Mouse (Mus musculus) cerebellum, adult 2 months (tissue): ENCODE data around the gene Mpp4. TPM values are rescaled to one million over a fixed set of nuclear protein-coding genes. Genes with fewer than 3 reads are reported as not detected.

Experiments
- DNase-seq, 2 experiments: peaks; one replicate each; pipeline ENCODE4 v3.0.0; 2021
- H3K27ac ChIP-seq: fragments of 200-500 bp; 2 replicates; pipeline ENCODE4 v1.5.1; 2012; ENCODE audit warnings: low read length, control low read depth, inconsistent platforms; ENCODE audit not compliant: insufficient read depth
- H3K27me3 ChIP-seq: fragments of 200-500 bp; 2 replicates; pipeline ENCODE4 v1.6.1; 2012; ENCODE audit warnings: inconsistent platforms, mild to moderate bottlenecking, low read length, moderate library complexity; ENCODE audit not compliant: control insufficient read depth, insufficient read depth
- H3K4me1 ChIP-seq: fragments of 200-500 bp; 2 replicates; pipeline ENCODE4 v1.6.1; 2011; ENCODE audit warnings: low read length; ENCODE audit not compliant: control insufficient read depth, insufficient read depth
- H3K4me3 ChIP-seq: fragments of 200-500 bp; replicated peaks from 2 replicates; pipeline ENCODE3; 2011; ENCODE audit warnings: mild to moderate bottlenecking, low read depth, low read length, control low read depth; ENCODE audit not compliant: insufficient read depth
- CTCF ChIP-seq: fragments of 200-500 bp; IDR thresholded peaks from 2 replicates; pipeline ENCODE4 v1.5.1; 2011; ENCODE audit warnings: low read depth, mild to moderate bottlenecking, control low read depth, low read length, moderate library complexity, borderline replicate concordance; ENCODE audit not compliant: insufficient read depth
- POLR2A ChIP-seq: fragments of 200-500 bp; IDR thresholded peaks from 2 replicates; pipeline ENCODE4 v1.6.1; 2011; ENCODE audit warnings: low read length, control low read depth, borderline replicate concordance; ENCODE audit not compliant: insufficient read depth
- WGBS: fragments of 180-500 bp; shearing (Covaris S2); methylation state at CpG from one replicate; pipeline ENCODE4 v1.1.7; 2018; 5-methylcytosine and 5-hydroxymethylcytosine counted together
- polyA plus RNA-seq: library from polyadenylated mRNA; depleted of rRNA; stranded (reverse); fragments of >200 nt; gene quantifications from 2 replicates; pipeline ENCODE4 v1.2.3, GENCODE M21; 2012

Mpp4 gene
- polyA plus RNA-seq, 1 experiment = 12.0 TPM

- no peak for DNase-seq
- TF ChIP-seq CTCF (no peak), POLR2A (no peak)
- H3K27me3 ChIP-seq = no peaks in the 10 kb centered on the region
- 87% methylated on average over 5 of the region's 5 CpGs for WGBS
- peaks cover 10% of the 10 kb centered on the region for H3K4me1 ChIP-seq
- H3K4me3 ChIP-seq = no peak overlapping the region
- H3K27ac ChIP-seq = no peak overlapping the region
Measured at GRCm38 (mm10) chr1:59200960-59201359, 37.8 kb upstream of the Mpp4 start.

GRCm38 (mm10) chr1:59194979-59195378 is 31.8 kb upstream of the Mpp4 start:
- H3K27me3 ChIP-seq = no peaks in the 10 kb centered on the region
- no peak for TF ChIP-seq POLR2A
- TF ChIP-seq CTCF = no peak
- DNase-seq = no peak
- H3K4me3 ChIP-seq = no peak overlapping the region
- no peak overlapping the region for H3K27ac ChIP-seq
- 15% methylated on average over 6 of the region's 6 CpGs for WGBS
- H3K4me1 ChIP-seq = no peaks in the 10 kb centered on the region

DNA sequence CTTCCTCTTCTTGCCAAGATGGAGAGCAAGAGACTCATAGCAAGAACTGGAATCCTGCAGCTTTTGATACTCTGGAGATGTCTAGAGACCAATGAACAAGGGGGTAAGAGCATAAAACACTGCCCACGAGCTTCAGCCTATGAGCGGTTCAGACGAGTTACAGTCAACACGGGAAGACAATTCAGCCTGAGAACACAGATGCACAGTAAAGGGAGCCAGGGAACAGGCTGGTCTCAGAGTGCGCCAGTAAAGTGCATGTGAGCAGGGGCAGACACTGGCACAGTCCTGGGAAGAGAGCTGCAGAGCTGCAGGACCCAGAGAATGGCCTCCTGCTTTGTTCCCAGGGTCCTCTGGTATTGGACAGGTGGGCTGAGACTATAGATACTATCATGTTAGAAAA is 24.6 kb upstream of the Mpp4 start:
- TF ChIP-seq CTCF = no peak
- TF ChIP-seq POLR2A = no peak
- H3K27me3 ChIP-seq = no peaks in the 10 kb centered on the region
- no peak overlapping the region for H3K4me3 ChIP-seq
- no peaks in the 10 kb centered on the region for H3K4me1 ChIP-seq
- WGBS = 39% methylated on average over 5 of the region's 5 CpGs
- no peak for DNase-seq
- no peak overlapping the region for H3K27ac ChIP-seq

GRCm38 (mm10) chr1:59186317-59186716 is 23.1 kb upstream of the Mpp4 start:
- no peak for DNase-seq
- 76% methylated on average over 10 of the region's 10 CpGs for WGBS
- Histone ChIP-seq H3K27ac (no peak overlapping the region), H3K4me1 (no peaks in the 10 kb centered on the region), H3K4me3 (no peak overlapping the region), H3K27me3 (no peaks in the 10 kb centered on the region)
- TF ChIP-seq CTCF (no peak), POLR2A (no peak)

DNA sequence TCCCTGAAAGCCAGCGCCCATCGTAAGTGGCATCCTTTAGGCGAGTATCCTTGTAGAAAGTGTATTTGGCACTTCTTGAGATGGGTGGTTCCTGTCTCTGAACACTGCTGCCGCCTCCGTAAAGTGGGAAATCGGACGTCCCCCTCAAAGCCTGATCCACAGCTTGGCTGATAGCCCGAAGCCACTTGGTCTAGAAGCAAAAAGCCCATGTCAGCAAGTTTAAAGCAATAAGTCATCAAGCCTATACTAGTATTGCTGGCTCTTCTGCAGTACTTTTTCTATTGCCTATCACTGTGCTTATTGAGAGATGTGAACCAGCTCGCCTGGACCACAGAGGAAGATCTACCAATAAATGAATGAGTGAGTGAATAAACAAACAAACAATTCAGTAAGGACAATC is 22.2 kb upstream of the Mpp4 start:
- no peak for DNase-seq
- 81% methylated on average over 9 of the region's 9 CpGs for WGBS
- no peak for TF ChIP-seq POLR2A
- TF ChIP-seq CTCF = no peak
- Histone ChIP-seq H3K4me1 (no peaks in the 10 kb centered on the region), H3K4me3 (no peak overlapping the region), H3K27ac (no peak overlapping the region), H3K27me3 (no peaks in the 10 kb centered on the region)

DNA sequence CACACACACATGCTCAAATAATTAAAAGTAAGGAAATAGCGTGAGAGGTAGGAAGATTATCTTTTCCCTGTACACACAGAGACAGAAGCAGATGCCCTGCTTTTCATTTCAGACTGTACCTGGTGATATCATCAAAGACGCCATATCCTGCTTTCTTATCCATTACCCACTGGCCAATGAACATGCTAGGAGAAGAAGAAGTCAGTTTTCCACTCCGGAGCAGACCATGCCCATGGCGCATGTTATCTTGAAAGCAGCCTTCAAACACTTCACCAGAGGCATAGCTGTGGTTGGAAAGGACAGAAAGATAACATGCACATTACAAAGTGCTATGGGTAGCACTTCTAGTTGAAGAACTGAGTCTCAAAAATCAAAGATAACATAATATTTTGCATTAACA is 19.9 kb upstream of the Mpp4 start:
- Histone ChIP-seq H3K27me3 (no peaks in the 10 kb centered on the region), H3K27ac (no peak overlapping the region), H3K4me1 (no peaks in the 10 kb centered on the region), H3K4me3 (no peak overlapping the region)
- no peak for TF ChIP-seq CTCF
- TF ChIP-seq POLR2A = no peak
- no peak for DNase-seq
- WGBS = 98% methylated on average over 4 of the region's 4 CpGs

GRCm38 (mm10) chr1:59182373-59182772 is 19.2 kb upstream of the Mpp4 start:
- H3K27ac ChIP-seq = no peak overlapping the region
- H3K4me3 ChIP-seq = no peak overlapping the region
- no peak for TF ChIP-seq POLR2A
- no peak for TF ChIP-seq CTCF
- 95% methylated on average over 2 of the region's 2 CpGs for WGBS
- no peaks in the 10 kb centered on the region for H3K4me1 ChIP-seq
- DNase-seq = no peak
- no peaks in the 10 kb centered on the region for H3K27me3 ChIP-seq

DNA sequence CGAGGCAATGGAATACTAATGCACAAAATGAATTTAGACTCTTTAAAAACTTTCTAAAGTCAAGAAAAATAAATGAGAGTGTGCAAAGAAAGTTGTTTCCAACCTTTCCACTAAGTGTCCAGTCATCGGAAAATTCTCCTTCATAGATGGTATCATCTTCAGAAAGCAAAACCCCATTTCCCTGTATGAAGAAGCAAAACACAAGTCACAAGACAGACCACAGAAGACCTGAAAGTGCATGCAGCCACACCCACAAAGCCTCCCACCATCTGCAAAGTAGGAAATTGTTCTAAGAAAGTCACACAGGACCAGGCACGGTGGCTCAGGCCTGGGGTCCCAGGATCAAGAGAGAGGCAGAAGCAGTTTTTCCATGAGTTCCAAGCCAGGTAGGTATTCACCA is 16.8 kb upstream of the Mpp4 start:
- no peaks in the 10 kb centered on the region for H3K27me3 ChIP-seq
- H3K4me3 ChIP-seq = no peak overlapping the region
- H3K27ac ChIP-seq = no peak overlapping the region
- no peak for DNase-seq
- TF ChIP-seq POLR2A (no peak), CTCF (no peak)
- H3K4me1 ChIP-seq = no peaks in the 10 kb centered on the region
- WGBS = 88% methylated on average over 3 of the region's 3 CpGs
